Mouse (Mus musculus) bone marrow macrophage, adult 2 months (primary cell): ENCODE results near the gene Cabp1.

Experiments
- CTCF ChIP-seq: IDR thresholded peaks from 2 replicates; pipeline ENCODE4 v1.5.1; 2012; ENCODE audit warnings: low read depth, mild to moderate bottlenecking, low read length, moderate library complexity
- POLR2A ChIP-seq: IDR thresholded peaks from 2 replicates; pipeline ENCODE4 v1.6.1; 2012; ENCODE audit warnings: mild to moderate bottlenecking, low read depth, low read length, borderline replicate concordance

- TF ChIP-seq CTCF = no peak
- no peak for TF ChIP-seq POLR2A
Measured at GRCm38 (mm10) chr5:115145253-115145968, 48.8 kb downstream of the Cabp1 start.
